Mouse (Mus musculus) bone marrow macrophage, adult 2 months (primary cell): ENCODE measurements around the gene Gm11541.
"Not testable (repeated sequence)": the region's sequence is repeated elsewhere in the genome, so short reads cannot be mapped to it uniquely, and the experiment has no call there.

ENCODE experiments used
- CTCF ChIP-seq: IDR thresholded peaks from 2 replicates; pipeline ENCODE4 v1.5.1; 2012; ENCODE audit warnings: low read depth, mild to moderate bottlenecking, low read length, moderate library complexity
- POLR2A ChIP-seq: IDR thresholded peaks from 2 replicates; pipeline ENCODE4 v1.6.1; 2012; ENCODE audit warnings: mild to moderate bottlenecking, low read depth, low read length, borderline replicate concordance

- not testable (repeated sequence) for TF ChIP-seq POLR2A, CTCF
Measured at GRCm38 (mm10) chr11:94651241-94651640, 53.1 kb downstream of the Gm11541 start.
